Mouse (Mus musculus): ENCODE data around the gene Zfp524. TPM values are rescaled to one million over a fixed set of nuclear protein-coding genes. Genes with fewer than 3 reads are reported as not detected.
"Not testable (repeated sequence)": the region's sequence is repeated elsewhere in the genome, so short reads cannot be mapped to it uniquely, and the experiment has no call there.

The Zfp524 gene
- polyA plus RNA-seq, 1 experiment from 2014 or later = 6.7 TPM

- Histone ChIP-seq H3K9ac (ENCODE audit: low read depth, low read length) (0 out of 2 replicates have a peak overlapping the region, but pooled peaks have one; percentile 5), H3K27me3 (ENCODE audit: control insufficient read depth, insufficient read depth, low read depth, low read length) (no peaks in the 10 kb centered on the region), H3K36me3 (ENCODE audit: control insufficient read depth, insufficient read depth, low read length) (peaks cover 14% of the 10 kb centered on the region), H3K27ac (ENCODE audit: low read length) (no peak overlapping the region), H3K9me3 (replicated peaks; ENCODE audit: control insufficient read depth, low read length, poor library complexity, severe bottlenecking) (no peaks in the 10 kb centered on the region), H3K4me1 (ENCODE audit: control insufficient read depth, insufficient read depth, low read length) (peaks cover 24% of the 10 kb centered on the region), H3K4me3 (ENCODE audit: low read depth, low read length) (peak overlapping the region; percentile 18), H3K4me2 (ENCODE audit: low read length) (peak overlapping the region; percentile 91)
- ATAC-seq = no peak
- WGBS = 42% methylated on average over 50 of the region's 55 CpGs
Measured at GRCm38 (mm10) chr7:4993347-4993998, 20.7 kb upstream of the Zfp524 start.

GRCm38 (mm10) chr7:4993999-4994788 lies 20.0 kb upstream of the Zfp524 start:
- H3K36me3 ChIP-seq (ENCODE audit: control insufficient read depth, insufficient read depth, low read length) = peaks cover 14% of the 10 kb centered on the region
- no peak overlapping the region; the same call in 1 of the 2 replicates for H3K9ac ChIP-seq (ENCODE audit: low read depth, low read length)
- H3K4me3 ChIP-seq (ENCODE audit: low read depth, low read length) = peak overlapping the region; percentile 18
- H3K27me3 ChIP-seq (ENCODE audit: control insufficient read depth, insufficient read depth, low read depth, low read length) = no peaks in the 10 kb centered on the region
- peaks cover 24% of the 10 kb centered on the region for H3K4me1 ChIP-seq (ENCODE audit: control insufficient read depth, insufficient read depth, low read length)
- peak overlapping the region; percentile 91 for H3K4me2 ChIP-seq (ENCODE audit: low read length)
- no peak overlapping the region for H3K27ac ChIP-seq (ENCODE audit: low read length)
- ATAC-seq = no peak
- WGBS = 52% methylated on average over 59 of the region's 59 CpGs
- H3K9me3 ChIP-seq (replicated peaks; ENCODE audit: control insufficient read depth, low read length, poor library complexity, severe bottlenecking) = no peaks in the 10 kb centered on the region

- peak; percentile 52 for ATAC-seq
Measured at GRCm38 (mm10) chr7:4995268-4996002, 18.8 kb upstream of the Zfp524 start.

GRCm38 (mm10) chr7:4996003-4996895 lies 18.0 kb upstream of the Zfp524 start, which contains the start of gene Zfp579:
TSS of gene Zfp579 (minus strand) at chr7:4996158.
- H3K9ac ChIP-seq (ENCODE audit: low read depth, low read length) = peak within 1 kb of the TSS; percentile 91
- peaks cover 14% of the 10 kb centered on the region for H3K36me3 ChIP-seq (ENCODE audit: control insufficient read depth, insufficient read depth, low read length)
- peak within 1 kb of the TSS; percentile 85 for H3K27ac ChIP-seq (ENCODE audit: low read length)
- WGBS = 3% methylated on average over 13 of the region's 26 CpGs
- no peaks in the 10 kb centered on the region for H3K9me3 ChIP-seq (replicated peaks; ENCODE audit: control insufficient read depth, low read length, poor library complexity, severe bottlenecking)
- peak within 1 kb of the TSS; percentile 66 for H3K4me3 ChIP-seq (ENCODE audit: low read depth, low read length)
- peak; percentile 88 for ATAC-seq
- H3K4me1 ChIP-seq (ENCODE audit: control insufficient read depth, insufficient read depth, low read length) = peaks cover 24% of the 10 kb centered on the region
- no peaks in the 10 kb centered on the region for H3K27me3 ChIP-seq (ENCODE audit: control insufficient read depth, insufficient read depth, low read depth, low read length)
- H3K4me2 ChIP-seq (ENCODE audit: low read length) = peak within 1 kb of the TSS; percentile 91

More at GRCm38 (mm10) chr7:4995268-4996002, 18.8 kb upstream of the Zfp524 start:
- Histone ChIP-seq H3K9ac (ENCODE audit: low read depth, low read length) (peak overlapping the region; percentile 91), H3K27me3 (ENCODE audit: control insufficient read depth, insufficient read depth, low read depth, low read length) (no peaks in the 10 kb centered on the region), H3K36me3 (ENCODE audit: control insufficient read depth, insufficient read depth, low read length) (peaks cover 14% of the 10 kb centered on the region), H3K9me3 (replicated peaks; ENCODE audit: control insufficient read depth, low read length, poor library complexity, severe bottlenecking) (no peaks in the 10 kb centered on the region), H3K4me2 (ENCODE audit: low read length) (peak overlapping the region; percentile 91), H3K4me1 (ENCODE audit: control insufficient read depth, insufficient read depth, low read length) (peaks cover 24% of the 10 kb centered on the region), H3K27ac (ENCODE audit: low read length) (peak overlapping the region; percentile 85), H3K4me3 (ENCODE audit: low read depth, low read length) (peak overlapping the region; percentile 66)
- WGBS = 5% methylated on average over 14 of the region's 19 CpGs

- no peaks in the 10 kb centered on the region for H3K9me3 ChIP-seq (replicated peaks; ENCODE audit: control insufficient read depth, low read length, poor library complexity, severe bottlenecking)
- no peaks in the 10 kb centered on the region for H3K27me3 ChIP-seq (ENCODE audit: control insufficient read depth, insufficient read depth, low read depth, low read length)
- H3K4me1 ChIP-seq (ENCODE audit: control insufficient read depth, insufficient read depth, low read length) = peaks cover 24% of the 10 kb centered on the region
- peak overlapping the region; percentile 66 for H3K4me3 ChIP-seq (ENCODE audit: low read depth, low read length)
- peak overlapping the region; percentile 91 for H3K4me2 ChIP-seq (ENCODE audit: low read length)
- WGBS = 78% methylated on average over 6 of the region's 8 CpGs
- peak overlapping the region; percentile 85 for H3K27ac ChIP-seq (ENCODE audit: low read length)
- peaks cover 12% of the 10 kb centered on the region for H3K36me3 ChIP-seq (ENCODE audit: control insufficient read depth, insufficient read depth, low read length)
- ATAC-seq = no peak
- peak overlapping the region; percentile 91 for H3K9ac ChIP-seq (ENCODE audit: low read depth, low read length)
Measured at GRCm38 (mm10) chr7:4996934-4997333, 17.3 kb upstream of the Zfp524 start.

GRCm38 (mm10) chr7:4999876-5000275 lies 14.3 kb upstream of the Zfp524 start:
- H3K4me2 ChIP-seq (ENCODE audit: low read length) = no peak overlapping the region
- H3K9me3 ChIP-seq (replicated peaks; ENCODE audit: control insufficient read depth, low read length, poor library complexity, severe bottlenecking) = no peaks in the 10 kb centered on the region
- no peak overlapping the region for H3K4me3 ChIP-seq (ENCODE audit: low read depth, low read length)
- no peaks in the 10 kb centered on the region for H3K36me3 ChIP-seq (ENCODE audit: control insufficient read depth, insufficient read depth, low read length)
- no peak overlapping the region for H3K9ac ChIP-seq (ENCODE audit: low read depth, low read length)
- WGBS = 67% methylated on average over 2 of the region's 2 CpGs
- ATAC-seq = no peak
- H3K27me3 ChIP-seq (ENCODE audit: control insufficient read depth, insufficient read depth, low read depth, low read length) = no peaks in the 10 kb centered on the region
- H3K27ac ChIP-seq (ENCODE audit: low read length) = no peak overlapping the region
- peaks cover 11% of the 10 kb centered on the region for H3K4me1 ChIP-seq (ENCODE audit: control insufficient read depth, insufficient read depth, low read length)

- not testable (repeated sequence) for H3K9me3 ChIP-seq (replicated peaks; ENCODE audit: control insufficient read depth, low read length, poor library complexity, severe bottlenecking); H3K4me2 ChIP-seq (ENCODE audit: low read length); H3K27me3 ChIP-seq (ENCODE audit: control insufficient read depth, insufficient read depth, low read depth, low read length); H3K4me3 ChIP-seq (ENCODE audit: low read depth, low read length); H3K27ac ChIP-seq (ENCODE audit: low read length); H3K9ac ChIP-seq (ENCODE audit: low read depth, low read length); H3K4me1 ChIP-seq (ENCODE audit: control insufficient read depth, insufficient read depth, low read length); ATAC-seq
- WGBS = 69% methylated on average over 8 of the region's 8 CpGs
- peaks cover 12% of the 10 kb centered on the region for H3K36me3 ChIP-seq (ENCODE audit: control insufficient read depth, insufficient read depth, low read length)
Measured at GRCm38 (mm10) chr7:5002876-5003275, 11.3 kb upstream of the Zfp524 start.

GRCm38 (mm10) chr7:5008229-5008628 lies 6.0 kb upstream of the Zfp524 start:
- no peaks in the 10 kb centered on the region for H3K9me3 ChIP-seq (replicated peaks; ENCODE audit: control insufficient read depth, low read length, poor library complexity, severe bottlenecking)
- no peak overlapping the region for H3K9ac ChIP-seq (ENCODE audit: low read depth, low read length)
- no peak for ATAC-seq
- no peak overlapping the region for H3K4me2 ChIP-seq (ENCODE audit: low read length)
- no peak overlapping the region for H3K27ac ChIP-seq (ENCODE audit: low read length)
- H3K27me3 ChIP-seq (ENCODE audit: control insufficient read depth, insufficient read depth, low read depth, low read length) = no peaks in the 10 kb centered on the region
- WGBS = 95% methylated on average over 26 of the region's 26 CpGs
- no peak overlapping the region for H3K4me3 ChIP-seq (ENCODE audit: low read depth, low read length)
- 0 out of 2 replicates have a peak, but pooled peaks cover 1% of the 10 kb centered on the region for H3K4me1 ChIP-seq (ENCODE audit: control insufficient read depth, insufficient read depth, low read length)
- peaks cover 42% of the 10 kb centered on the region for H3K36me3 ChIP-seq (ENCODE audit: control insufficient read depth, insufficient read depth, low read length)
